Mouse (Mus musculus): ENCODE measurements around the gene Mthfsd. TPM values are rescaled to one million over a fixed set of nuclear protein-coding genes. Genes with fewer than 3 reads are reported as not detected.

Mthfsd gene
- polyA plus RNA-seq, 1 experiment from 2014 or later: 26.9 TPM

DNA sequence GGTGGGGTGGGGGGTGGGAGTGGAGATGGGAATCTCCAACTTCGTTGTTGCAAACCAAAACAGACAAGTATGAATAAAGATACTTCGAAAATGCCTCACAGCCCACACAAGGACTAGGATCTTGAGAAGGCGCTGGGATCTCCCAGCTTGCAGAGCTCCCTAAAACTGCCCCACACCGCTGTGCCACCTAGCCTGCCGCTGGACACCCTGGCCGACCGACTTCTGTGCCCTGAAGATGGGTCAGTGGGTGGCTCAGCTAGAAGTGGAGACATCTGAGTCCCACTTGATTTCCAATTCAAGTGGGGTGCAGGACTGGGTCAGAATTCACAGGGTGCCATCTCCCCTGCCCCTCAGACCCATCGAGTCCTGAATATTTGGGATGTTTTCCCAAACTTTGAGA lies 13.5 kb upstream of the Mthfsd start:
- Histone ChIP-seq H3K4me3 (replicated peaks) (no peak overlapping the region), H3K9me3 (replicated peaks) (no peaks in the 10 kb centered on the region), H3K27me3 (peaks cover 100% of the 10 kb centered on the region), H3K27ac (no peak overlapping the region), H3K4me2 (no peak overlapping the region), H3K4me1 (replicated peaks) (peaks cover 5% of the 10 kb centered on the region), H3K36me3 (no peaks in the 10 kb centered on the region), H3K9ac (no peak overlapping the region)
- ATAC-seq (ENCODE audit: low read depth) (no peak), DNase-seq (no peak)
- WGBS (ENCODE audit: insufficient replicate concordance): 25% methylated on average over 8 of the region's 8 CpGs

- WGBS (ENCODE audit: insufficient replicate concordance): 14% methylated on average over 17 of the region's 17 CpGs
- DNase-seq (no peak), ATAC-seq (ENCODE audit: low read depth) (no peak)
- H3K27me3 ChIP-seq: peaks cover 100% of the 10 kb centered on the region
- H3K36me3 ChIP-seq: no peaks in the 10 kb centered on the region
- H3K9me3 ChIP-seq (replicated peaks): no peaks in the 10 kb centered on the region
- H3K4me3 ChIP-seq (replicated peaks): no peak overlapping the region
- H3K9ac ChIP-seq: no peak overlapping the region
- H3K27ac ChIP-seq: no peak overlapping the region
- H3K4me1 ChIP-seq (replicated peaks): peaks cover 11% of the 10 kb centered on the region
- H3K4me2 ChIP-seq: no peak overlapping the region
Measured at GRCm38 (mm10) chr8:121120456-121121419, 12.5 kb upstream of the Mthfsd start.

DNA sequence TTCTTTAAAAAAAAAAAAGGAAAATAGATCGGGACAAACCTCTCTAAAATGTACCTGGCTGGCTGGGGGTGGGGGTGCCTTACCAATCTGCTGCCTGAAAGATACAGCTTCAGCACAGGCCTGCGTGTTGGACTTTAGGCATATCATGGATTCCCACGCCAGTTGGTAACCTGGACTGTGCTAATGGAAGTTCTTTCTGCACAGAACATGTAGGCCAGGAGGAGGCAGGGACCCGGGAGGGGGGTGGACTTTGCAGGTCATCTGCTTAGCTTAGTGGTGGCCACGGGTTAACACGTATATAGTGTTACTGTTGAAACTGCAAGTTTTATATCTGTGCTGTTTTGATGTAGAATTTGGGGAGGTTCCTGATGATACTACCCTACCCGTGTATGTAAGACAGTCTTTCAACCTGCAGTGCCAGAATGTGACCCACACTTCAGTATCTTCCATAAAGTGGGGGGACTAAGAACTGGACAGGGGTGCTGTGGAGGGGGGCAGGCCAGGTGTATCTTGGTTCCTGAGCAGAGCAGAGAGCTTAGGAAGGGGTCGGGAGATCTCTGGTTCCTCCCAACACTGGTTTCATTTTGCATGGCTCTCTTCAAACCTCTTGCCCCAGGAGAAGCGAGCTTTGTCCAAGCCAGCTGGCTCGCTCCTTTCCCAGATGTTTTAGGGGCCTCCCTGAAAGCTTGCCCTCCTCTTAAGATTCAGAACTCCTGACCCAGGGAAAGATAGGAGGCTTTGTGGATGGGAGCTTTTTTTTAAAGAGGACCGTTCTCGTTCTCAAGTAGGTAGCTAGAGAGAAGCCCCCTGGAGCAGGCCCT lies 11.7 kb upstream of the Mthfsd start:
- H3K4me1 ChIP-seq (replicated peaks): peaks cover 8% of the 10 kb centered on the region; the same call in 1 of the 2 replicates
- 15% methylated on average over 12 of the region's 12 CpGs for WGBS (ENCODE audit: insufficient replicate concordance)
- no peak for DNase-seq

GRCm38 (mm10) chr8:121118634-121119420 lies 10.6 kb upstream of the Mthfsd start:
- Histone ChIP-seq H3K9me3 (replicated peaks) (no peaks in the 10 kb centered on the region), H3K27me3 (peaks cover 100% of the 10 kb centered on the region), H3K36me3 (no peaks in the 10 kb centered on the region), H3K27ac (no peak overlapping the region), H3K4me3 (replicated peaks) (no peak overlapping the region), H3K9ac (no peak overlapping the region), H3K4me2 (no peak overlapping the region), H3K4me1 (replicated peaks) (peaks cover 8% of the 10 kb centered on the region; the same call in 1 of the 2 replicates)
- DNase-seq (no peak), ATAC-seq (ENCODE audit: low read depth) (no peak)
- 5% methylated on average over 18 of the region's 18 CpGs for WGBS (ENCODE audit: insufficient replicate concordance)

More for the DNA sequence above, 11.7 kb upstream of the Mthfsd start:
- Histone ChIP-seq H3K27ac (no peak overlapping the region), H3K27me3 (peaks cover 100% of the 10 kb centered on the region), H3K9ac (no peak overlapping the region), H3K4me2 (no peak overlapping the region), H3K4me3 (replicated peaks) (no peak overlapping the region), H3K9me3 (replicated peaks) (no peaks in the 10 kb centered on the region), H3K36me3 (no peaks in the 10 kb centered on the region)
- no peak for ATAC-seq (ENCODE audit: low read depth)

GRCm38 (mm10) chr8:121117906-121118305 lies 9.7 kb upstream of the Mthfsd start:
- Histone ChIP-seq H3K9me3 (replicated peaks) (no peaks in the 10 kb centered on the region), H3K9ac (no peak overlapping the region; the same call in 1 of the 2 replicates), H3K27ac (no peak overlapping the region), H3K4me1 (replicated peaks) (peaks cover 8% of the 10 kb centered on the region; the same call in 1 of the 2 replicates), H3K36me3 (no peaks in the 10 kb centered on the region), H3K4me2 (peak overlapping the region; percentile 67; the same call in 1 of the 2 replicates), H3K4me3 (replicated peaks) (peak overlapping the region; percentile 53), H3K27me3 (peaks cover 100% of the 10 kb centered on the region)
- DNase-seq (no peak), ATAC-seq (ENCODE audit: low read depth) (no peak)
- WGBS (ENCODE audit: insufficient replicate concordance): 2% methylated on average over 28 of the region's 28 CpGs

GRCm38 (mm10) chr8:121117186-121117651 lies 9.0 kb upstream of the Mthfsd start:
- ATAC-seq (ENCODE audit: low read depth): no peak
- 2% methylated on average over 62 of the region's 62 CpGs for WGBS (ENCODE audit: insufficient replicate concordance)

DNA sequence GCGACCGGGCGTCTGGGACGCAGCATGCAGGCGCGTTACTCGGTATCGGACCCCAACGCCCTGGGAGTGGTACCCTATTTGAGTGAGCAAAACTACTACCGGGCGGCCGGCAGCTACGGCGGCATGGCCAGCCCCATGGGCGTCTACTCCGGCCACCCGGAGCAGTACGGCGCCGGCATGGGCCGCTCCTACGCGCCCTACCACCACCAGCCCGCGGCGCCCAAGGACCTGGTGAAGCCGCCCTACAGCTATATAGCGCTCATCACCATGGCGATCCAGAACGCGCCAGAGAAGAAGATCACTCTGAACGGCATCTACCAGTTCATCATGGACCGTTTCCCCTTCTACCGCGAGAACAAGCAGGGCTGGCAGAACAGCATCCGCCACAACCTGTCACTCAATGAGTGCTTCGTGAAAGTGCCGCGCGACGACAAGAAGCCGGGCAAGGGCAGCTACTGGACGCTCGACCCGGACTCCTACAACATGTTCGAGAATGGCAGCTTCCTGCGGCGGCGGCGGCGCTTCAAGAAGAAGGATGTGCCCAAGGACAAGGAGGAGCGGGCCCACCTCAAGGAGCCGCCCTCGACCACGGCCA lies 8.5 kb upstream of the Mthfsd start:
- ATAC-seq (ENCODE audit: low read depth) (no peak; the same call in 1 of the 2 replicates), DNase-seq (no peak)
- Histone ChIP-seq H3K4me1 (replicated peaks) (peaks cover 8% of the 10 kb centered on the region; the same call in 1 of the 2 replicates), H3K9me3 (replicated peaks) (no peaks in the 10 kb centered on the region), H3K9ac (no peak overlapping the region), H3K4me2 (peak overlapping the region; percentile 67), H3K36me3 (no peaks in the 10 kb centered on the region), H3K27me3 (peaks cover 99% of the 10 kb centered on the region), H3K4me3 (replicated peaks) (peak overlapping the region; percentile 53), H3K27ac (no peak overlapping the region)
- 2% methylated on average over 54 of the region's 55 CpGs for WGBS (ENCODE audit: insufficient replicate concordance)

More at GRCm38 (mm10) chr8:121117186-121117651, 9.0 kb upstream of the Mthfsd start:
- Histone ChIP-seq H3K27ac (no peak overlapping the region), H3K4me2 (peak overlapping the region; percentile 67), H3K9ac (no peak overlapping the region), H3K4me1 (replicated peaks) (peaks cover 8% of the 10 kb centered on the region; the same call in 1 of the 2 replicates), H3K9me3 (replicated peaks) (no peaks in the 10 kb centered on the region), H3K27me3 (peaks cover 100% of the 10 kb centered on the region), H3K36me3 (no peaks in the 10 kb centered on the region), H3K4me3 (replicated peaks) (peak overlapping the region; percentile 53)
- DNase-seq: no peak

DNA sequence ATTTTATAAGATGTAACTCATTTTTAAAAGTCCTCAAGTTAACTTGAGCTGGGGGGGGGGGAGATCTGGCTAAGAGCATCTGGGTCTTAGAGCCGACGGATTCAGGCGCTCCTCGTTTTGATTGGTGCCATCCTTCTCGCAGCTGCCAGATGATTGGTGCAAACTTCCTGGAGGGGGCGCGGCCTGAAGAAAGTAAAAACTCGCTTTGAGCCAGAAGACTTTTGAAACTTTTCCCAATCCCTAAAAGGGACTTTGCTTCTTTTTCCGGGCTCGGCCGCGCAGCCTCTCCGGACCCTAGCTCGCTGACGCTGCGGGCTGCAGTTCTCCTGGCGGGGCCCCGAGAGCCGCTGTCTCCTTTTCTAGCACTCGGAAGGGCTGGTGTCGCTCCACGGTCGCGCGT lies 7.8 kb upstream of the Mthfsd start, which contains the start of gene Foxc2:
Gene Foxc2 (plus strand): TSS at position 224 of the 400 bp plus-strand sequence.
- H3K4me2 ChIP-seq: peak within 1 kb of the TSS; percentile 67
- DNase-seq (no peak), ATAC-seq (ENCODE audit: low read depth) (no peak)
- H3K9me3 ChIP-seq (replicated peaks): no peaks in the 10 kb centered on the region
- peaks cover 8% of the 10 kb centered on the region; the same call in 1 of the 2 replicates for H3K4me1 ChIP-seq (replicated peaks)
- H3K9ac ChIP-seq: no peak within 1 kb of the TSS
- peak within 1 kb of the TSS; percentile 53 for H3K4me3 ChIP-seq (replicated peaks)
- peaks cover 96% of the 10 kb centered on the region for H3K27me3 ChIP-seq
- H3K36me3 ChIP-seq: no peaks in the 10 kb centered on the region
- WGBS (ENCODE audit: insufficient replicate concordance): 1% methylated on average over 25 of the region's 25 CpGs
- no peak within 1 kb of the TSS for H3K27ac ChIP-seq

- 3% methylated on average over 25 of the region's 25 CpGs for WGBS (ENCODE audit: insufficient replicate concordance)
- Histone ChIP-seq H3K27ac (no peak overlapping the region), H3K4me3 (replicated peaks) (no peak overlapping the region)
Measured at GRCm38 (mm10) chr8:121115136-121115535, 6.9 kb upstream of the Mthfsd start.

GRCm38 (mm10) chr8:121113261-121113660 lies 5.1 kb upstream of the Mthfsd start:
- H3K9me3 ChIP-seq (replicated peaks): no peaks in the 10 kb centered on the region
- DNase-seq: peak; percentile 84
- no peaks in the 10 kb centered on the region for H3K36me3 ChIP-seq
- peaks cover 78% of the 10 kb centered on the region for H3K27me3 ChIP-seq
- ATAC-seq (ENCODE audit: low read depth): 0 out of 2 replicates have a peak, but pooled peaks have one; percentile 37
- H3K27ac ChIP-seq: no peak overlapping the region
- WGBS (ENCODE audit: insufficient replicate concordance): under 1% methylated on average over 21 of the region's 21 CpGs
- H3K4me3 ChIP-seq (replicated peaks): no peak overlapping the region
- peaks cover 15% of the 10 kb centered on the region for H3K4me1 ChIP-seq (replicated peaks)
- no peak overlapping the region for H3K4me2 ChIP-seq
- H3K9ac ChIP-seq: no peak overlapping the region

More at GRCm38 (mm10) chr8:121115136-121115535, 6.9 kb upstream of the Mthfsd start:
- ATAC-seq (ENCODE audit: low read depth) (no peak), DNase-seq (no peak)
- Histone ChIP-seq H3K36me3 (no peaks in the 10 kb centered on the region), H3K4me2 (no peak overlapping the region), H3K9ac (no peak overlapping the region), H3K27me3 (peaks cover 94% of the 10 kb centered on the region), H3K4me1 (replicated peaks) (peaks cover 8% of the 10 kb centered on the region; the same call in 1 of the 2 replicates), H3K9me3 (replicated peaks) (no peaks in the 10 kb centered on the region)

Measured in liver, embryonic 13.5 days (tissue).